Mouse (Mus musculus): ENCODE data around the gene Socs4.

DNA sequence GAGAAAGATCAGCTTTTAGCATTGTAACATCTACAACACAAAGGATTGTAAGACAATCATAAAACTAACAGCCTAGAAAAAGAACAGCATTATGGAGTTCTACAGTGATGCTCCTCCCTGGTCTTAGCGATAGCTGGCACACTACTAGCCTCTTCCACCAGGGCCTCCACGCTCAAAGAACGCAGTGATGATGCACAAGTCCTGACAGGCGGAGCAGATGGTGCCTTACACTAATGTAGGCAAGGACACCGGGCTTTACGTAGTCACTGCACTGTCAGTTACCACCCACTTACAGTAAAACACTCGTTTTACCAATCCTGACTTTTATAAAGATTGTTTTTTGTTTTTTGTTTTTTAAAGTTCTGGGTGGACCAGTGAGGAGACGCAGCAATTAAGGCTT is 10.9 kb upstream of the Socs4 start:
- TF ChIP-seq POLR2A (IDR thresholded peaks at IDR 0.05; ENCODE audit: low read depth, low read length) (no peak), CTCF (conservative IDR thresholded peaks at IDR 0.05; ENCODE audit: insufficient read depth, insufficient read length, low read depth, low read length) (no peak)

Data from kidney, adult 2 months (tissue).